Mouse (Mus musculus): ENCODE results near the gene Mertk. TPM values are rescaled to one million over a fixed set of nuclear protein-coding genes. Genes with fewer than 3 reads are reported as not detected.

Mertk gene
- polyA plus RNA-seq, 1 experiment = 1.3 TPM

DNA sequence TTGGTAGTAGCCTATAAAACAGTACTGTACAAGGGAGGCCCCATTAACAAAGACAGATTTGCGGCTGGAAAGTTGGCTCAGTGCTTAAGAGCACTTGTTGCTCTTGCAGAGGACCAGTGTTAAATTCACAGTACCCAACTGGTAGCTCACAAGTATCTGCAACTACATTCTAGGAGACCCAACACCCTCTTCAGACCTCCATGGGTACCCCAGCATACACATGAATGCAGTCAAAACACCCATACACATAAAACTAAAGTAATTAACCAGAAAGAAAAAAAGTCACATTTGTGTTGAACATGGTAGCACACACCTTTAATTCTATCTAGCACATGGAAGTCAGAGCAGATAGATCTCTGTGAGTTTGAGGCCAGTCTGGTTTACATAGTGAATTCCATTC, 1.7 kb upstream of the Mertk start:
- no peaks in the 10 kb centered on the region for H3K9me3 ChIP-seq
- TF ChIP-seq GATA1 (IDR thresholded peaks at IDR 0.05; ENCODE audit: borderline replicate concordance, low read length) (no peak), FLI1 (IDR thresholded peaks at IDR 0.05; ENCODE audit: low read length) (no peak)
- H3K36me3 ChIP-seq (replicated peaks; ENCODE audit: low read length) = no peaks in the 10 kb centered on the region
- peaks cover 70% of the 10 kb centered on the region for H3K27me3 ChIP-seq (replicated peaks)
- H3K4me1 ChIP-seq = peaks cover 22% of the 10 kb centered on the region
- no peak overlapping the region for H3K4me3 ChIP-seq (replicated peaks)

DNA sequence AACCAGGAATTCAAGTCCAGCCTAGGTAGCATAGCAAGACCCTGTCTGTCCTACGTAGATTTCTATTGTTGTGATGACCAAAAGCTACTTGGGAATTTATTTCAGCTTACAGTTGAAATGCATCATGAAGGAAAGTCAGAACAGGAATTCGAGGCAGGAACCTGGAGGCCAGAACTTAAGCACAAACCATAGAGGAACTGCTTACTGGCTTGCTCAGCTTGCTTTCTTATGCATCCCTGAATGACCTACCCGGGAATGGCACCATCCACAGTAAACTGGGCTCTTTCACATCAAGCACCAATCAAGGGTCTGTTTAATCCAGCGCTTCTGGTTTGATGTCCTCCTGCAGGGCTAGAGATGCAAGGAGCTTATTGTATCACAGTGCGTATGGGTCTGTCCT, 1.2 kb upstream of the Mertk start:
- H3K27me3 ChIP-seq (replicated peaks) = peaks cover 67% of the 10 kb centered on the region
- TF ChIP-seq FLI1 (IDR thresholded peaks at IDR 0.05; ENCODE audit: low read length) (no peak), GATA1 (IDR thresholded peaks at IDR 0.05; ENCODE audit: borderline replicate concordance, low read length) (no peak)
- no peaks in the 10 kb centered on the region for H3K36me3 ChIP-seq (replicated peaks; ENCODE audit: low read length)
- H3K9me3 ChIP-seq = no peaks in the 10 kb centered on the region
- H3K4me3 ChIP-seq (replicated peaks) = no peak overlapping the region
- H3K4me1 ChIP-seq = peaks cover 22% of the 10 kb centered on the region

DNA sequence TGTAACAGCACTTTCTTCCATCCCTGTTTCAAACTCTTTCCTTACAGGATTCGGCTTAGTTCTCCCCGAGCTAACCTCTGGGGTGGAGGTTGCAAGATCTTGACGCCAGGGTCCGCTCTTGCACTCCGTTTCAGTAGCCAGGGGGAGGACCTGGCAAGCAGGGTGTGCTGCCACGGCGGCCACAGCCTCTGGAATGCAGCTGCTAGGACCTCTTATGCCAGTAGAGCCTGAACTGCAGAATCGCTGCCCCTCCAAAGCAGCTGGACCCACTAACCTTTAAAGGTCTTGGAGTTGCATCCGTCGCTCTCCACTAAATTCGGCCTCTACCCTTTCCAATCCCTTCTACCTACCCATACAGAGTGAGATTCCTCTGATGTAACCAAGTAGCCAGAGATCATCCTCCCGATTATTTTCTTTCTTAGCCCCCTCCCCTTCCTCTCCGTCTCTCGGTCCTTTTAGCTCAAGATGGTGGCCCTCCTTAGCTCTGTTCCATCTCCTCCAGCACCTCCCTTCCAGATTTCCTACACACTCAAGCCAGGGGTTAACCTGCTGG, 540 bp upstream of the Mertk start:
- Histone ChIP-seq H3K4me1 (peaks cover 22% of the 10 kb centered on the region), H3K9me3 (no peaks in the 10 kb centered on the region), H3K27me3 (replicated peaks) (peaks cover 70% of the 10 kb centered on the region), H3K4me3 (replicated peaks) (peak overlapping the region; percentile 91), H3K36me3 (replicated peaks; ENCODE audit: low read length) (no peaks in the 10 kb centered on the region)
- TF ChIP-seq GATA1 (IDR thresholded peaks at IDR 0.05; ENCODE audit: borderline replicate concordance, low read length) = no peak
- TF ChIP-seq FLI1 (IDR thresholded peaks at IDR 0.05; ENCODE audit: low read length) = no peak

DNA sequence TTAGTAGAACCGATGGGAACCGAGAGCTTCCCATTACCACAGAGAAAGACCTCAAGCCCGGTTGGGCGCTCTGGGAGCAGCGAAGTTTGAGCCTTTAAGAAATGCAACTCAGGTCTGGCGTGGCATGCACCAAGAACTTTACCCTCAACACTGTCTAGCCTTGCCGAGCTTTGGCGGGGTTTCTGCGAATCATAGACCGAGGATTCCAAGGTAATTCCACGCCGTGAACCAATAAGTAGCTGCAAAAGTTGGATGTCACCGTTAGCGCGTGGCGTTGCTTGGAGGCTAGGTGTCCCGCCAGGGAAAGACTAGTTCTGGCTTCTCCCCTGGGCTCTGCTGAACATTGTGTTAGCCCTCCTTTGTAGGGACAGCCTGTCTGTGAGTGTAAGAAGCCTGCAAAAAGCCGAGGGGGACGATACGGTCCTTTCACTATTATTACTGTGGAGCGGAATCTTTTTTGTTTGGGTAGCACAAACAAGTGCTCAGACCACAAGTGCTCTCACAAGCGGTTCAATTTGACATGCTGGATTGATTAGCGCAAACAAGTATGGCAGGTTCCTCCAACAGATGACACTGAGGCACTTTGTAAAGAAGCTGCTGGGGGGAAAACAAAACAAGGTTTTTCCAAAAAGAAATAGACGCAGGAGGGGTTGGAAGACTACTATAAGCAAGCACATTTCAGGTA, 587 bp downstream of the Mertk start:
- no peak for TF ChIP-seq FLI1 (IDR thresholded peaks at IDR 0.05; ENCODE audit: low read length)
- Histone ChIP-seq H3K4me1 (peaks cover 20% of the 10 kb centered on the region), H3K9me3 (no peaks in the 10 kb centered on the region), H3K4me3 (replicated peaks) (peak overlapping the region; percentile 91), H3K27me3 (replicated peaks) (peaks cover 70% of the 10 kb centered on the region), H3K36me3 (replicated peaks; ENCODE audit: low read length) (no peaks in the 10 kb centered on the region)

DNA sequence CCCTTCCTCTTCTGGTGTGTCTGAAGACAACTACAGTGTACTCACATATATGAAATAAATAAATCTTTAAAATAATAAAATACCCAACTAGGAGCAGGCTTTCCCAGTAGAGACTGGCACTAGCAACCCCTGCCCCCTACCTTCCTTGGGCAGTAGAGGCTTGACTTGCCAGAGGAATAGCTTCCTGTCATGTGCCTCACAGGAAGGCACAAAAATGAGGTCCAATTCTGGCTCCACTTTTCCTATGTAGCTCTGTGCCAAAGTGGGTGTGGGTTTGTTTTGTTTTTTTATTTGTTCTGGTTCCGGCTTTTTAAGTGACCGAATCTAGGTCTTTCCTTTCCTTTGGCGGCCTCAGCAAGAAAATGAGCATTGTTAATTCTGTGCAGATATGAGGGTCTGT, 5.7 kb downstream of the Mertk start:
- no peak for TF ChIP-seq FLI1 (IDR thresholded peaks at IDR 0.05; ENCODE audit: low read length)
- no peak for TF ChIP-seq GATA1 (IDR thresholded peaks at IDR 0.05; ENCODE audit: borderline replicate concordance, low read length)

DNA sequence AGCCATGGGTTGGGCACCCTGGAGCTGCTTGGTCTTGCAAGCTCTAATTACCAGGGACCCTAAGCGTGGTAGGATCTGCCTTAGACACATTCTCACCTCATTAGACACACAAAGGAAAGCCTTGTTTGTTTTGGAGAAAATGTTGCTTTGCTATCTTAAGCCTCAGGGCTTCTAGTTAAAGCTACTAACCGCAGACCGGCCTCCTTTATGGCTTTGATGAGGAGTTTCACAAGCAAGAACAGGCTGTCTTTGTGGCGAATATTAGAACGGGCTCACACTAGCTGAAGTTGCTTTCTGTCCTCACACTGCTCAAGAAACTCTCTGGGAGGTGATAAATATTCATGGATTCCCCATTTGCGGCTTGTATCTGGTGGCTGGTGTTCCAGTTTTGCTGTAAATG, 10.5 kb downstream of the Mertk start:
- Histone ChIP-seq H3K9me3 (0 out of 2 replicates have a peak, but pooled peaks cover 5% of the 10 kb centered on the region), H3K4me1 (peaks cover 7% of the 10 kb centered on the region), H3K27me3 (replicated peaks) (peaks cover 24% of the 10 kb centered on the region), H3K36me3 (replicated peaks; ENCODE audit: low read length) (no peaks in the 10 kb centered on the region), H3K4me3 (replicated peaks) (no peak overlapping the region)
- TF ChIP-seq FLI1 (IDR thresholded peaks at IDR 0.05; ENCODE audit: low read length) (no peak), GATA1 (IDR thresholded peaks at IDR 0.05; ENCODE audit: borderline replicate concordance, low read length) (no peak)

More for the DNA sequence above, 5.7 kb downstream of the Mertk start:
- H3K9me3 ChIP-seq = 0 out of 2 replicates have a peak, but pooled peaks cover 5% of the 10 kb centered on the region
- H3K36me3 ChIP-seq (replicated peaks; ENCODE audit: low read length) = no peaks in the 10 kb centered on the region
- H3K4me3 ChIP-seq (replicated peaks) = no peak overlapping the region
- H3K27me3 ChIP-seq (replicated peaks) = peaks cover 37% of the 10 kb centered on the region
- peaks cover 9% of the 10 kb centered on the region for H3K4me1 ChIP-seq

DNA sequence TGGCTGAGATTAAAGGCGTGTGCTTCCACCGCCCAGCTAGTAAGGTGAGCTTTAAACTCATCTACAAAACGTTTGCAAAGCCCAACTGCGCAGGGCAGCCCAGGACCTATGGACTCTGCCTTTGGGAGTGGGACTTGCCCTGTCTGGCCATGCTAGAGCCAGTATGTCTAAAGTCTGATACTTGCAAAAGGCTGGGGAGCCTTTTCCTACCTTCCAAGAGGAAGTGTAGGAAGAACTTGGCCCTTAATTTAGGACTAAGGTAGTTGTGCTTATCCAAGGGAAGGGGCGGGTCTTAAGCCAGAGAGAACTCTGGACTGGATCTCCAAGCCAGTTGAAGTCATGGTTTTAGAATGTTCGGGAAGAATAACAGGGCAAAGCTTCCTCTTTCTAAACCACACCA, 11.9 kb downstream of the Mertk start:
- H3K27me3 ChIP-seq (replicated peaks) = peaks cover 21% of the 10 kb centered on the region
- no peaks in the 10 kb centered on the region for H3K9me3 ChIP-seq
- no peak overlapping the region for H3K4me3 ChIP-seq (replicated peaks)
- peaks cover 3% of the 10 kb centered on the region; the same call in 1 of the 2 replicates for H3K4me1 ChIP-seq
- H3K36me3 ChIP-seq (replicated peaks; ENCODE audit: low read length) = no peaks in the 10 kb centered on the region
- TF ChIP-seq FLI1 (IDR thresholded peaks at IDR 0.05; ENCODE audit: low read length) (no peak), GATA1 (IDR thresholded peaks at IDR 0.05; ENCODE audit: borderline replicate concordance, low read length) (no peak)

DNA sequence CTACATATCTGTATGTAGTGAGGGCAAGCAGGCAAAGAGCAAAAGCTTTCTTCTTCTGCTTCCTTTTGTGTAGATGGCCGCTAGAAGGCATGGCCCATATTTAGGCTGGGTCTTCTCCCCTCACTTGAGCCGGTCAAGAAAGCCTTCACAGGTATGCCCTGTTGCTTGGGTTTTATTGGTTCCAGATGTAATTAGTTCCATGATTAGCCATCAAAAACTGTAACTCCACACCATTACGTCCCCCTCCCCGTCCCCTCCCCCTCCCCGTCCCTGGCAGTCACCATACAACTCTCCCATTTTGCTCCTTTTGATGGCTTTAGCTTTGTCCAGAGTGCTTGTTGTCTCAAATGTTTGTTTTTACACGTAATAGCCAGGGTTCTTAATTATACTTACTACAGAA, 14.2 kb downstream of the Mertk start:
- Histone ChIP-seq H3K4me3 (replicated peaks) (no peak overlapping the region), H3K4me1 (peaks cover 4% of the 10 kb centered on the region; the same call in 1 of the 2 replicates), H3K9me3 (no peaks in the 10 kb centered on the region), H3K36me3 (replicated peaks; ENCODE audit: low read length) (no peaks in the 10 kb centered on the region), H3K27me3 (replicated peaks) (peaks cover 28% of the 10 kb centered on the region)
- no peak for TF ChIP-seq FLI1 (IDR thresholded peaks at IDR 0.05; ENCODE audit: low read length)
- no peak for TF ChIP-seq GATA1 (IDR thresholded peaks at IDR 0.05; ENCODE audit: borderline replicate concordance, low read length)

DNA sequence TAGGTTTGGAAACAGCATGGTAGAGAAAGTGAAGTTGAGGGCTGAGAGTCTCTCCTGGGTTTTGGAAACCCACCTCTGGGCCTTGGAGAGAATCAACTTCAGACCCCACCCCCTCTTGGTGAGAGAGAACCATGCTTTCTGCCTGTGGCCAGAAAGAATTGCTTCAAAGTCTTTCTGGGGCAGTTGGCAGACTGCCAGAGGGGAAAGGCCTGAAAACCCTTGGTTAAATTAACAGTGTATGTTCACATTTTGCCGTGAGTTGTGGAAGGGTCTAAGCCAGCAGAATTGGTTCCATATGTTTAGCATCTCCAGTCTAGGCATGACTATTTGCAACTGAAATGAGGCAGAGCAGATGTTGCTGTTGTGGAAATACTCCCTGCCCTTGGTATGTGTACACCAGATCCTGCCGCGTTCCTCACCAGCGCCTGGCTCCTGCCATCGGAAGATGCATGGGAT, 14.8 kb downstream of the Mertk start:
- Histone ChIP-seq H3K9me3 (no peaks in the 10 kb centered on the region), H3K36me3 (replicated peaks; ENCODE audit: low read length) (no peaks in the 10 kb centered on the region), H3K27me3 (replicated peaks) (peaks cover 28% of the 10 kb centered on the region), H3K4me1 (peaks cover 4% of the 10 kb centered on the region; the same call in 1 of the 2 replicates), H3K4me3 (replicated peaks) (no peak overlapping the region)
- TF ChIP-seq FLI1 (IDR thresholded peaks at IDR 0.05; ENCODE audit: low read length) (no peak), GATA1 (IDR thresholded peaks at IDR 0.05; ENCODE audit: borderline replicate concordance, low read length) (no peak)

DNA sequence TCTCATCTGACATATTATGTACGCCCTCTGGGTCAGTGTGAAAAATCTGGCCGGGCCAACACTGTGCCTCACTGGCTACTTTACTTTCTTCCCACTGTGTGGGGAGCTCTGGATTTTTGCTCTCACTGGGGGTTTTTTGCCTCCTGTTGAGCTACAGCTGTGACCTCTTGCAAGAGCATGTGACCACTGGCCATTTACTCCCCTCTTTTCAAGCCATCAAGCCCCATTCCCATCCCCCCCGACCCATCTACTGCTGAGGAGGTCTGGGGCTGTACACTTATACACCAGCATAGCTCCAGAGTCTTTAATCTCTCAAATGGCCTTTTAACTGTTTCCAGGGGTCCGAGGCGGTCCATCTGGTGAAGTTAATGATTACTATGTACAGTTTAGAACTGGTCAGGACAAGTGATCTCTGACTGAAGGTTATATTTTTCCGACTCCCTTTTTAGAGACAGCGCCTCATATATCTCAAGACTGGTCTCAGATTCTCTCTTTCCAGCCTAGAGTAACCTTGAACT, 16.0 kb downstream of the Mertk start:
- no peaks in the 10 kb centered on the region for H3K36me3 ChIP-seq (replicated peaks; ENCODE audit: low read length)
- H3K4me1 ChIP-seq = peaks cover 4% of the 10 kb centered on the region; the same call in 1 of the 2 replicates
- peaks cover 30% of the 10 kb centered on the region for H3K27me3 ChIP-seq (replicated peaks)
- no peaks in the 10 kb centered on the region for H3K9me3 ChIP-seq
- H3K4me3 ChIP-seq (replicated peaks) = no peak overlapping the region
- TF ChIP-seq GATA1 (IDR thresholded peaks at IDR 0.05; ENCODE audit: borderline replicate concordance, low read length) (no peak), FLI1 (IDR thresholded peaks at IDR 0.05; ENCODE audit: low read length) (no peak)

Data from megakaryocyte, embryonic 14.5 days (primary cell).